Mouse (Mus musculus): ENCODE measurements around the gene Shc2. TPM values are rescaled to one million over a fixed set of nuclear protein-coding genes. Genes with fewer than 3 reads are reported as not detected.

The Shc2 gene
- total RNA-seq (2017): not detected in 2 replicates

GRCm38 (mm10) chr10:79637128-79638110, at the start of gene Shc2:
Shc2 (minus strand) TSS chr10:79637918.
- no peak for ATAC-seq (replicated peaks; ENCODE audit: low read depth, poor library complexity, severe bottlenecking)

GRCm38 (mm10) chr10:79687513-79687912, 49.8 kb upstream of the Shc2 start:
- ATAC-seq (replicated peaks; ENCODE audit: low read depth, poor library complexity, severe bottlenecking): no peak

- no peak for ATAC-seq (replicated peaks; ENCODE audit: low read depth, poor library complexity, severe bottlenecking)
Measured at GRCm38 (mm10) chr10:79686691-79687090, 49.0 kb upstream of the Shc2 start.

GRCm38 (mm10) chr10:79686219-79686618, 48.5 kb upstream of the Shc2 start:
- no peak for ATAC-seq (replicated peaks; ENCODE audit: low read depth, poor library complexity, severe bottlenecking)

- ATAC-seq (replicated peaks; ENCODE audit: low read depth, poor library complexity, severe bottlenecking): no peak
Measured at GRCm38 (mm10) chr10:79684770-79685600, 47.3 kb upstream of the Shc2 start.

GRCm38 (mm10) chr10:79683726-79684640, 46.3 kb upstream of the Shc2 start:
- no peak for ATAC-seq (replicated peaks; ENCODE audit: low read depth, poor library complexity, severe bottlenecking)

GRCm38 (mm10) chr10:79682916-79683582, 45.3 kb upstream of the Shc2 start:
- 0 out of 2 replicates have a peak, but pooled peaks have one; percentile 11 for ATAC-seq (replicated peaks; ENCODE audit: low read depth, poor library complexity, severe bottlenecking)

GRCm38 (mm10) chr10:79682551-79682915, 44.8 kb upstream of the Shc2 start:
- ATAC-seq (replicated peaks; ENCODE audit: low read depth, poor library complexity, severe bottlenecking): no peak

GRCm38 (mm10) chr10:79681591-79682245, 44.0 kb upstream of the Shc2 start, which contains the start of gene Cdc34:
Cdc34 (plus strand) TSS chr10:79682195.
- ATAC-seq (replicated peaks; ENCODE audit: low read depth, poor library complexity, severe bottlenecking): peak; percentile 77

- ATAC-seq (replicated peaks; ENCODE audit: low read depth, poor library complexity, severe bottlenecking): peak; percentile 3
Measured at GRCm38 (mm10) chr10:79680606-79681495, 43.1 kb upstream of the Shc2 start.

- ATAC-seq (replicated peaks; ENCODE audit: low read depth, poor library complexity, severe bottlenecking): no peak
Measured at GRCm38 (mm10) chr10:79675346-79676035, 37.8 kb upstream of the Shc2 start.

GRCm38 (mm10) chr10:79673054-79673453, 35.3 kb upstream of the Shc2 start:
- ATAC-seq (replicated peaks; ENCODE audit: low read depth, poor library complexity, severe bottlenecking): no peak

GRCm38 (mm10) chr10:79672088-79672455, 34.4 kb upstream of the Shc2 start:
- no peak for ATAC-seq (replicated peaks; ENCODE audit: low read depth, poor library complexity, severe bottlenecking)

GRCm38 (mm10) chr10:79671396-79672087, 33.8 kb upstream of the Shc2 start:
- ATAC-seq (replicated peaks; ENCODE audit: low read depth, poor library complexity, severe bottlenecking): no peak

GRCm38 (mm10) chr10:79670071-79670888, 32.6 kb upstream of the Shc2 start:
- ATAC-seq (replicated peaks; ENCODE audit: low read depth, poor library complexity, severe bottlenecking): no peak

- ATAC-seq (replicated peaks; ENCODE audit: low read depth, poor library complexity, severe bottlenecking): peak; percentile 27
Measured at GRCm38 (mm10) chr10:79669576-79670057, 31.9 kb upstream of the Shc2 start.
